Mouse (Mus musculus) cortical plate, adult 2 months (tissue): ENCODE results near the gene Cxcr5. TPM values are rescaled to one million over a fixed set of nuclear protein-coding genes. Genes with fewer than 3 reads are reported as not detected.

ENCODE experiments used
- H3K27ac ChIP-seq: fragments of 200-500 bp; 2 replicates; pipeline ENCODE4 v1.5.1; 2012; ENCODE audit warnings: low read length, control low read depth, inconsistent platforms; ENCODE audit not compliant: insufficient read depth
- H3K4me1 ChIP-seq: fragments of 200-500 bp; 2 replicates; pipeline ENCODE4 v1.6.1; 2011; ENCODE audit warnings: low read length; ENCODE audit not compliant: control insufficient read depth, insufficient read depth
- H3K4me3 ChIP-seq: fragments of 200-500 bp; 2 replicates; pipeline ENCODE4 v1.5.1; 2011; ENCODE audit warnings: mild to moderate bottlenecking, low read length, control low read depth; ENCODE audit not compliant: insufficient read depth
- CTCF ChIP-seq: fragments of 200-500 bp; IDR thresholded peaks from 2 replicates; pipeline ENCODE4 v1.5.1; 2011; ENCODE audit warnings: mild to moderate bottlenecking, control low read depth, low read length; ENCODE audit not compliant: insufficient read depth; ENCODE audit errors: extremely low read depth
- POLR2A ChIP-seq: fragments of 200-500 bp; IDR thresholded peaks from 2 replicates; pipeline ENCODE4 v1.6.1; 2011; ENCODE audit warnings: mild to moderate bottlenecking, low read length, control low read depth; ENCODE audit not compliant: insufficient read depth; ENCODE audit errors: extremely low read depth
- polyA plus RNA-seq: library from polyadenylated mRNA; depleted of rRNA; stranded (reverse); fragments of >200 nt; gene quantifications from 2 replicates; pipeline ENCODE4 v1.2.3, GENCODE M21; 2012

Cxcr5 gene
- polyA plus RNA-seq, 1 experiment = 0.06 TPM

- no peak overlapping the region for H3K4me3 ChIP-seq
- TF ChIP-seq POLR2A = no peak
- TF ChIP-seq CTCF = no peak
- no peak overlapping the region for H3K27ac ChIP-seq
- H3K4me1 ChIP-seq = peaks cover 17% of the 10 kb centered on the region
Observed at GRCm38 (mm10) chr9:44491351-44491750, 70.3 kb downstream of the Cxcr5 start.

- TF ChIP-seq CTCF (no peak), POLR2A (no peak)
- Histone ChIP-seq H3K4me3 (no peak overlapping the region; the same call in 1 of the 2 replicates), H3K27ac (no peak overlapping the region), H3K4me1 (peaks cover 21% of the 10 kb centered on the region)
Observed at GRCm38 (mm10) chr9:44490086-44490967, 71.3 kb downstream of the Cxcr5 start.

GRCm38 (mm10) chr9:44489651-44490085 lies 72.0 kb downstream of the Cxcr5 start:
- Histone ChIP-seq H3K4me3 (peak overlapping the region; percentile 7; the same call in 1 of the 2 replicates), H3K27ac (no peak overlapping the region), H3K4me1 (peaks cover 23% of the 10 kb centered on the region)
- TF ChIP-seq CTCF (no peak), POLR2A (no peak)

GRCm38 (mm10) chr9:44488855-44489381 lies 72.8 kb downstream of the Cxcr5 start:
- H3K4me1 ChIP-seq = peaks cover 23% of the 10 kb centered on the region
- H3K4me3 ChIP-seq = no peak overlapping the region; the same call in 1 of the 2 replicates
- TF ChIP-seq POLR2A = no peak
- no peak for TF ChIP-seq CTCF
- H3K27ac ChIP-seq = 0 out of 2 replicates have a peak overlapping the region, but pooled peaks have one; percentile 5

- no peak for TF ChIP-seq CTCF
- TF ChIP-seq POLR2A = no peak
- Histone ChIP-seq H3K27ac (no peak overlapping the region), H3K4me3 (no peak overlapping the region), H3K4me1 (peaks cover 23% of the 10 kb centered on the region)
Observed at GRCm38 (mm10) chr9:44488416-44488815, 73.3 kb downstream of the Cxcr5 start.

- Histone ChIP-seq H3K4me3 (no peak overlapping the region), H3K4me1 (peaks cover 22% of the 10 kb centered on the region), H3K27ac (no peak overlapping the region)
- TF ChIP-seq CTCF = no peak
- no peak for TF ChIP-seq POLR2A
Observed at GRCm38 (mm10) chr9:44487441-44487840, 74.2 kb downstream of the Cxcr5 start.

- no peak for TF ChIP-seq CTCF
- no peak for TF ChIP-seq POLR2A
- H3K27ac ChIP-seq = peak overlapping the region; percentile 59; the same call in 1 of the 2 replicates
- peaks cover 22% of the 10 kb centered on the region for H3K4me1 ChIP-seq
- H3K4me3 ChIP-seq = peak overlapping the region; percentile 6; the same call in 1 of the 2 replicates
Observed at GRCm38 (mm10) chr9:44486741-44487421, 74.8 kb downstream of the Cxcr5 start.

GRCm38 (mm10) chr9:44486335-44486734 lies 75.3 kb downstream of the Cxcr5 start:
- H3K4me3 ChIP-seq = peak overlapping the region; percentile 6; the same call in 1 of the 2 replicates
- TF ChIP-seq CTCF = no peak
- no peak for TF ChIP-seq POLR2A
- peak overlapping the region; percentile 59; the same call in 1 of the 2 replicates for H3K27ac ChIP-seq
- H3K4me1 ChIP-seq = peaks cover 22% of the 10 kb centered on the region

- no peak overlapping the region for H3K27ac ChIP-seq
- H3K4me3 ChIP-seq = peak overlapping the region; percentile 3; the same call in 1 of the 2 replicates
- TF ChIP-seq CTCF = no peak
- TF ChIP-seq POLR2A = no peak
- peaks cover 22% of the 10 kb centered on the region for H3K4me1 ChIP-seq
Observed at GRCm38 (mm10) chr9:44485516-44486161, 76.0 kb downstream of the Cxcr5 start.

GRCm38 (mm10) chr9:44485105-44485515 lies 76.6 kb downstream of the Cxcr5 start:
- Histone ChIP-seq H3K4me3 (peak overlapping the region; percentile 95; the same call in 1 of the 2 replicates), H3K4me1 (peaks cover 22% of the 10 kb centered on the region), H3K27ac (no peak overlapping the region)
- TF ChIP-seq POLR2A = no peak
- TF ChIP-seq CTCF = no peak
